Mouse (Mus musculus) retina, postnatal 7 days (tissue): ENCODE measurements around the gene Amn.

Experiments used
- DNase-seq: peaks from one replicate; pipeline ENCODE4 v3.0.0-alpha.2; 2012; ENCODE audit warnings: low read depth, low spot score

The Amn gene

DNA sequence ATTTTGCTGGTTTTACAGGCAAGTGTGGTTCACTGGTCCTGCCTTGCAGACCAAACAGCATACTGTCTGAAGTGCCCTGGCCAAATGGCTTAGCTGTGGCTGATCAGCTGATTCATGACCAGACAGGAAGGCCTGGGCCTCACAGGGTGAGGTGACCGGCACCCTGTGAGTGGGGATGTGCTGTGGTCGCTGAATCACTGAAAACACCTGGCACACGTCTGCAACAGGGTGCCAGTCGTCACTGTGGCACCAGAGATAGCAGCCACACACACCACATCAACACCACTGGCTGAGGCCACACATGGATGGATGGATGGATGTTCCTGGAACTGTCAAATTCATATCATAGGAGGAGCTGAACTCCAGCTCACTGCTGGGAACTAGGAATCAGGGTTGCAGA is 52.5 kb downstream of the Amn start:
- no peak for DNase-seq

- no peak for DNase-seq
Observed at GRCm38 (mm10) chr12:111324536-111324935, 53.6 kb downstream of the Amn start.

- no peak for DNase-seq
Observed at GRCm38 (mm10) chr12:111324949-111325348, 54.1 kb downstream of the Amn start.

DNA sequence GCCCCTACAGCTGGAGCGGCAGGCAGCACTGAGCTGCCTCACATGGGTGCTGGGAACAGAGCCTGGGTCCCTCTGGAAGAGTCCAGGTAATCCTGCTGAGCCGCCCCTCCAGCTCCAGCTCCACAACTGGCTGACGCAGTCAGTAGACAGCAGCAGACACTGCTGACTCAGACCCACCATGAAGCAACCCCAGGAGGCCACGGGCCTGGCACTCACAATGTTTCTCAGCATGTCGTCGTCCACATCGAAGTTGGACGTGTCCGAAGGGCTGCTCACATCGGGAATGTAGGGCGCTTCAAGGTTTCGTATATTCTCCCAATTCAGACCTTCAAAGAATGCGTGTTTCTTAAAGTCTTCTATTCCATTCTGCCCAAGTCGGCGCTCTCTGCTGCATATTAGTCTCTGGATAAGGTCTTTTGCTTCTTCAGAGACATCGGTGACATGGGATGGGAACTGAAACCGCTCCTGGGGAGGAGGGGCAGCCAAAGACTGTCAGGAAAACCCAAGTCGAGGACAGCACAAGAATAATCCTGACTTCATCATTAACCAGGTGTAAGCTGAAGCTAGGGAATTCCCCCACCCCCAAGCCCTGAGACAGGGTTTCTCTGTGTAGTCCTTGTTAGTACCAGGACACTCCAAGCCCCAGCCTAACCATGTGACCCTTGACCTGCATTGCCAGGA is 55.0 kb downstream of the Amn start:
- no peak for DNase-seq
